Mouse (Mus musculus) natural killer cell, adult 2 months (primary cell): ENCODE measurements at regions not wholly inside any gene's neighbourhood (a gene's known extent, or its start where the extent isn't known, plus 50 kb on each side); places are given as distances from the start of the nearest gene placed in this dataset.
"Not testable (repeated sequence)": the region's sequence is repeated elsewhere in the genome, so short reads cannot be mapped to it uniquely, and the experiment has no call there.

Experiments
- DNase-seq, 2 experiments: peaks; one replicate each; pipeline ENCODE4 v3.0.0; 2022; ENCODE audit warnings: low spot score in 2 of 2

- DNase-seq, result no peak
Measured at GRCm38 (mm10) chr3:50643068-50643467, 199.7 kb upstream of the Slc7a11 start.

- DNase-seq, result no peak
Measured at GRCm38 (mm10) chr3:50639907-50640323, 196.5 kb upstream of the Slc7a11 start.

GRCm38 (mm10) chr3:50634457-50635075 is 191.2 kb upstream of the Slc7a11 start:
- no peak for DNase-seq

GRCm38 (mm10) chr3:50631286-50631685 is 187.9 kb upstream of the Slc7a11 start:
- DNase-seq, result no peak

GRCm38 (mm10) chr3:50628092-50628696 is 184.8 kb upstream of the Slc7a11 start:
- peak in 1 of 2 experiments; percentile 47 for DNase-seq

GRCm38 (mm10) chr3:50621176-50621575 is 177.8 kb upstream of the Slc7a11 start:
- DNase-seq, result not testable (repeated sequence)

- no peak for DNase-seq
Measured at GRCm38 (mm10) chr3:50619061-50619460, 175.6 kb upstream of the Slc7a11 start.

GRCm38 (mm10) chr3:50615384-50616285 is 172.2 kb upstream of the Slc7a11 start:
- no peak for DNase-seq

GRCm38 (mm10) chr3:50613011-50613410 is 169.6 kb upstream of the Slc7a11 start:
- no peak for DNase-seq

GRCm38 (mm10) chr3:50609341-50610012 is 166.1 kb upstream of the Slc7a11 start:
- no peak for DNase-seq

GRCm38 (mm10) chr3:50607736-50608135 is 164.3 kb upstream of the Slc7a11 start:
- no peak for DNase-seq

GRCm38 (mm10) chr3:50606986-50607385 is 163.6 kb upstream of the Slc7a11 start:
- DNase-seq, result no peak

- DNase-seq, result no peak
Measured at GRCm38 (mm10) chr3:50605750-50606149, 162.3 kb upstream of the Slc7a11 start.

- no peak for DNase-seq
Measured at GRCm38 (mm10) chr3:50603182-50603581, 159.8 kb upstream of the Slc7a11 start.

- DNase-seq, result no peak
Measured at GRCm38 (mm10) chr3:50595732-50596131, 152.3 kb upstream of the Slc7a11 start.

GRCm38 (mm10) chr3:50584323-50584722 is 140.9 kb upstream of the Slc7a11 start:
- no peak for DNase-seq

GRCm38 (mm10) chr3:50583475-50583874 is 140.1 kb upstream of the Slc7a11 start:
- no peak for DNase-seq

- no peak for DNase-seq
Measured at GRCm38 (mm10) chr3:50574388-50574787, 131.0 kb upstream of the Slc7a11 start.

GRCm38 (mm10) chr3:50570027-50570426 is 126.6 kb upstream of the Slc7a11 start:
- no peak for DNase-seq

GRCm38 (mm10) chr3:50569565-50569964 is 126.2 kb upstream of the Slc7a11 start:
- no peak for DNase-seq

- no peak for DNase-seq
Measured at GRCm38 (mm10) chr3:50554150-50554549, 110.7 kb upstream of the Slc7a11 start.

- no peak for DNase-seq
Measured at GRCm38 (mm10) chr3:50548568-50548967, 105.2 kb upstream of the Slc7a11 start.
